Mouse (Mus musculus) heart, adult 11 months (tissue): ENCODE results near the gene Kdelc1.

Experiments
- DNase-seq: peaks from one replicate; pipeline ENCODE4 v3.0.0; 2022

Kdelc1 gene

DNA sequence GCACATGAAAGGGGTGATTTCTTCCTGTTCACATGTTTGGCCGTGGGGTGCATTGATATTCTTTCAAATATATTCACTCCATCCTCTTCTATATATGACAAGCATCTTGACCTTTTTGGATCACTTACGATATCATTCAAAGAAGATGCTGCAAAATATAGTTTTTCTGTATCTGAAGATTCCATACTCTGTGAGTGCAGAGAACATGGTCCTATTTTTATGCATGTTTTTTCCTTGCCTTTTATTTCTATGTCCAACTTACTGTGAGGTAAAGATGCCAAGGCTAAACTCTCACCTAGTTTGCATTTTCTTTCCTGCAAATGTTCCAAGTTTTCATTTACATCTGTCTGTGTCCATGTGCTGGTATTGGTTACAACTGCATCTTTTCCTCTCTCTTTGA lies 56.8 kb downstream of the Kdelc1 start, which contains the start of gene Gm8251:
TSS of gene Gm8251 (minus strand) at position 101 of the 400 bp plus-strand sequence.
- DNase-seq, result no peak

- DNase-seq, result no peak
These were observed 60.8 kb downstream of the Kdelc1 start for GRCm38 (mm10) chr1:44057805-44058204.
